In the genomic region with DNA sequence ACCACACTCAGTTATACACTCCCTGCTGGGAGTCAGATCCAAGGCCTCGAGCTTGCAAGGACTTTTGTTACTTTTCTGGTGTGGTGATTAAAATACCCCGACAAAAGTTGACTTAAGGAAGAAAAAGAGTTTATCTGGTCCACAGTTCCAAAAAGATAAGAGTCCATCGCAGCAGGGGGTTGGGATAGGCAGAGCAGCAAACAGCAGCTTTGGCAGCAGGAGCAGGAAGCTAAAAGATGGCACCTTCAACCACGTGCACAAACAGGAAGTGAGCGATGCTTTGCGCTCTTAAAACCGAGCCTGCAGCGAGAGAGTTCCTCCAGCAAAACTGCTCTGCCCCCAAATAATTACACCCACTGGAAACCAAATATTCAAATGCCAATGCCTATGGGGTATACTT, we compare ENCODE assay signal across 31 mouse cellular contexts. TPM values are rescaled to one million over a fixed set of nuclear protein-coding genes. Genes with fewer than 3 reads are reported as not detected.
DNase-seq lines count a peak whose midpoint lies in the region; ATAC-seq lines count a peak whose summit lies in the region.
"Had no signal": no experiment of that assay in that cellular context is flagged by ENCODE, and none has a peak within 500 bp of the region (broad histone marks: within the 10 kb centered on the region; RNA-seq: fewer than 3 reads in every experiment).

No protein-coding gene starts in this region.

- no peak overlapping the region for H3K9ac ChIP-seq in heart, embryonic 13.5 days
- H3K9ac ChIP-seq in liver, embryonic 12.5 days = no peak overlapping the region
- H3K9ac ChIP-seq: hindbrain, embryonic 13.5 days; liver, embryonic 15.5 days; midbrain, embryonic 12.5 days; neural tube, embryonic 12.5 days had no signal

- no peaks in the 10 kb centered on the region for H3K27me3 ChIP-seq in heart, embryonic 13.5 days (replicated peaks)
- H3K27me3 ChIP-seq in embryonic facial prominence, embryonic 10.5 days (replicated peaks; ENCODE audit: low read depth, poor library complexity, severe bottlenecking) = no peaks in the 10 kb centered on the region
- H3K27me3 ChIP-seq in liver, embryonic 12.5 days (replicated peaks) = no peaks in the 10 kb centered on the region
- H3K27me3 ChIP-seq: hindbrain, embryonic 13.5 days; liver, embryonic 15.5 days; megakaryocyte, embryonic 14.5 days; midbrain, embryonic 12.5 days; neural tube, embryonic 12.5 days had no signal

- peaks cover 9% of the 10 kb centered on the region for H3K4me1 ChIP-seq in heart, embryonic 13.5 days
- H3K4me1 ChIP-seq in embryonic facial prominence, embryonic 10.5 days = peaks cover 51% of the 10 kb centered on the region
- peaks cover 6% of the 10 kb centered on the region; the same call in 1 of the 2 replicates for H3K4me1 ChIP-seq in liver, embryonic 12.5 days
- H3K4me1 ChIP-seq: liver, embryonic 15.5 days; midbrain, embryonic 12.5 days had no signal

- intact Hi-C loops in heart, postnatal 10 days (cut with DNase I) = no loop called here

- no peak overlapping the region for H3K27ac ChIP-seq in heart, embryonic 13.5 days (replicated peaks)
- peak overlapping the region; percentile 48 for H3K27ac ChIP-seq in embryonic facial prominence, embryonic 10.5 days (replicated peaks)
- no peak overlapping the region for H3K27ac ChIP-seq in liver, embryonic 12.5 days
- H3K27ac ChIP-seq: gastrocnemius, adult 2 months; heart, adult 2 months; liver, embryonic 15.5 days; midbrain, embryonic 12.5 days; neural tube, embryonic 12.5 days had no signal

- 28% methylated on average over 8 of the region's 8 CpGs for WGBS in heart, embryonic 13.5 days
- WGBS in embryonic facial prominence, embryonic 10.5 days = 52% methylated on average over 8 of the region's 8 CpGs
- 30% methylated on average over 8 of the region's 8 CpGs for WGBS in liver, embryonic 12.5 days (ENCODE audit: insufficient replicate concordance)

- ATAC-seq in heart, embryonic 13.5 days (ENCODE audit: extremely low read depth, insufficient number of reproducible peaks, low FRiP score, low TSS enrichment) = no peak
- ATAC-seq in liver, embryonic 12.5 days = no peak
- ATAC-seq: forebrain, embryonic 14.5 days; inflammation-experienced regulatory T-cells, adult 6 months had no signal

- no peaks in the 10 kb centered on the region for H3K36me3 ChIP-seq in heart, embryonic 13.5 days
- H3K36me3 ChIP-seq in embryonic facial prominence, embryonic 10.5 days (replicated peaks) = no peaks in the 10 kb centered on the region
- no peaks in the 10 kb centered on the region for H3K36me3 ChIP-seq in liver, embryonic 12.5 days
- H3K36me3 ChIP-seq: hindbrain, embryonic 13.5 days; liver, embryonic 15.5 days; midbrain, embryonic 12.5 days; neural tube, embryonic 12.5 days had no signal

- no peaks in the 10 kb centered on the region for H3K9me3 ChIP-seq in heart, embryonic 13.5 days
- H3K9me3 ChIP-seq in embryonic facial prominence, embryonic 10.5 days = no peaks in the 10 kb centered on the region
- H3K9me3 ChIP-seq in liver, embryonic 12.5 days (replicated peaks) = no peaks in the 10 kb centered on the region
- H3K9me3 ChIP-seq: hindbrain, embryonic 13.5 days; liver, embryonic 15.5 days; megakaryocyte, embryonic 14.5 days; midbrain, embryonic 12.5 days; neural tube, embryonic 12.5 days had no signal

- no peak for DNase-seq in heart, postnatal 10 days
- DNase-seq in thymus, postnatal 14 days = peak; percentile 8
- no peak for DNase-seq in thymus, adult 18-20 months
- no peak for DNase-seq in embryonic facial prominence, embryonic 10.5 days (ENCODE audit: low spot score)
- peak; percentile 19 for DNase-seq in yolk sac, embryonic 10.5 days (ENCODE audit: low spot score)
- no peak for DNase-seq in cerebellum, adult 18-20 months
- DNase-seq: adrenal gland, postnatal 36 days; cerebellum, adult 2 months; cerebellum, postnatal 25 days; gastrocnemius, adult 2 months; gastrocnemius, postnatal 36 days; heart, adult 2 months; kidney, adult 11 months; kidney, postnatal 25 days; liver; lung, postnatal 36 days; right cerebral cortex, adult 18-20 months; spleen, adult 18-20 months had no signal

- no peak overlapping the region for H3K4me3 ChIP-seq in heart, embryonic 13.5 days
- no peak overlapping the region for H3K4me3 ChIP-seq in embryonic facial prominence, embryonic 10.5 days
- no peak overlapping the region for H3K4me3 ChIP-seq in liver, embryonic 12.5 days
- H3K4me3 ChIP-seq: gastrocnemius, adult 2 months; heart, adult 2 months; hindbrain, embryonic 13.5 days; liver, embryonic 15.5 days; megakaryocyte, embryonic 14.5 days; midbrain, embryonic 12.5 days; myocyte; neural tube, embryonic 12.5 days had no signal

- peak overlapping the region; percentile 6; the same call in 1 of the 2 replicates for H3K4me2 ChIP-seq in heart, embryonic 13.5 days
- no peak overlapping the region for H3K4me2 ChIP-seq in liver, embryonic 12.5 days
- H3K4me2 ChIP-seq: hindbrain, embryonic 13.5 days; liver, embryonic 15.5 days; midbrain, embryonic 12.5 days; neural tube, embryonic 12.5 days had no signal

RNA-seq across cellular contexts. Expression of a gene that starts 12.2 kb away (rescaled TPM):
- polyA plus RNA-seq in heart, embryonic 13.5 days (2015; fragmentation: Nextera tagmentation; extraction: Ambion mirVana) = 0.37 TPM in 1 of 2 replicates, not detected in the other
- under 1 TPM in 1 of 2 experiments, not detected in 1; 0.22 TPM for total RNA-seq in heart, postnatal 10 days (2021)
- 0.61 and 0.92 TPM in 2 replicates for polyA plus RNA-seq in embryonic facial prominence, embryonic 10.5 days (2016; fragmentation: Nextera tagmentation; extraction: Ambion mirVana)
- polyA plus RNA-seq in liver, embryonic 12.5 days (2016; fragmentation: Nextera tagmentation; extraction: Ambion mirVana) = not detected in 2 replicates
- total RNA-seq: gastrocnemius, postnatal 36 days; heart, postnatal 25 days had no signal
- polyA plus RNA-seq: heart, adult 2 months; heart, embryonic 14.5 days; inflammation-experienced regulatory T-cells, adult 6 months; liver, embryonic 15.5 days; lung, embryonic 16.5 days had no signal

RNA-seq across cellular contexts. Expression of a gene that starts 31.9 kb away (rescaled TPM):
- 7.1 TPM in 2 replicates for polyA plus RNA-seq in heart, embryonic 13.5 days (2015; fragmentation: Nextera tagmentation; extraction: Ambion mirVana)
- total RNA-seq in heart, postnatal 10 days (2021) = 10 to 100 TPM; 10.7 to 11.0 TPM
- polyA plus RNA-seq in embryonic facial prominence, embryonic 10.5 days (2016; fragmentation: Nextera tagmentation; extraction: Ambion mirVana) = 15.8 and 16.5 TPM in 2 replicates
- 9.6 and 10.3 TPM in 2 replicates for polyA plus RNA-seq in liver, embryonic 12.5 days (2016; fragmentation: Nextera tagmentation; extraction: Ambion mirVana)

Comparison
In these comparisons a context has a peak if more than half of its experiments do, and no peak if none do; other contexts are left out.
1. DNase-seq: peak in thymus, postnatal 14 days (single experiment) and yolk sac, embryonic 10.5 days (single experiment); none in heart, postnatal 10 days (0 of 2), thymus, adult 18-20 months (0 of 2), embryonic facial prominence, embryonic 10.5 days (single experiment) and cerebellum, adult 18-20 months (0 of 2).